Mouse (Mus musculus): Measurements from ENCODE around the gene Kctd13. TPM values are rescaled to one million over a fixed set of nuclear protein-coding genes. Genes with fewer than 3 reads are reported as not detected.

The Kctd13 gene
- total and polyA plus RNA-seq, 3 experiments: 19.0 to 40.4 (median 37.5) TPM

GRCm38 (mm10) chr7:126955125-126955524 lies 26.4 kb downstream of the Kctd13 start:
- in situ Hi-C loops (cut with MboI; ENCODE audit: low pct_ligation_motif_present, low pct_unique_long_range_greater_than_20kb, low sequenced_read_pairs): no loop called here

GRCm38 (mm10) chr7:126959780-126960179 lies 31.1 kb downstream of the Kctd13 start:
- Histone ChIP-seq H3K79me2 (replicated peaks; ENCODE audit: control insufficient read depth, extremely low read depth, insufficient read depth, poor library complexity, severe bottlenecking) (no peaks in the 10 kb centered on the region), H3K4me1 (ENCODE audit: control insufficient read depth in 1 of 2, insufficient read depth in 2 of 2) (peaks cover 17 to 67% of the 10 kb centered on the region in 2 experiments), H3K9me3 (replicated peaks; ENCODE audit: low read length) (no peaks in the 10 kb centered on the region), H3K4me2 (ENCODE audit: insufficient read depth, low read depth, poor library complexity, severe bottlenecking) (no peak overlapping the region), H3K36me3 (replicated peaks in 1 of 2; ENCODE audit: control insufficient read depth in 1 of 2, insufficient read depth in 1 of 2, low read length in 1 of 2) (peaks cover 48 to 88% of the 10 kb centered on the region in 2 experiments), H3K4me3 (replicated peaks in 1 of 3; ENCODE audit: low read depth in 2 of 3, low read length in 2 of 3, poor library complexity in 1 of 3) (no peak overlapping the region), H3K27ac (ENCODE audit: insufficient read depth, low read depth) (no peak overlapping the region), H3K27me3 (replicated peaks) (no peaks in the 10 kb centered on the region), H3K9ac (ENCODE audit: insufficient read depth, low read depth) (no peak overlapping the region)
- TF ChIP-seq IRF4 (IDR thresholded peaks at IDR 0.05; ENCODE audit: low read depth, low read length) (no peak), SIN3A (IDR thresholded peaks at IDR 0.05; ENCODE audit: low read length) (no peak), UBTF (IDR thresholded peaks at IDR 0.05; ENCODE audit: low read depth, low read length) (no peak), MAX (IDR thresholded peaks at IDR 0.05; ENCODE audit: low read length) (no peak), ELF1 (IDR thresholded peaks at IDR 0.05; ENCODE audit: low read depth, low read length) (no peak), ZC3H11A (IDR thresholded peaks at IDR 0.05; ENCODE audit: low read depth, low read length) (no peak), CHD2 (IDR thresholded peaks at IDR 0.05; ENCODE audit: low read length) (no peak)
- DNase-seq (ENCODE audit: extremely low read depth): no peak
- in situ Hi-C loops (cut with MboI; ENCODE audit: low pct_ligation_motif_present, low pct_unique_long_range_greater_than_20kb, low sequenced_read_pairs) (loop anchor here (5.0 to 10.0 kb wide), 2 partner anchors 58 to 255 kb away; partner anchors contain the start of genes Coro1a, Pagr1a and Pagr1b), dilution Hi-C loops (cut with MboI; ENCODE audit: extremely low pct_ligation_motif_present, extremely low pct_unique_long_range_greater_than_20kb, low sequenced_read_pairs) (no loop called here)

More at GRCm38 (mm10) chr7:126955125-126955524, 26.4 kb downstream of the Kctd13 start:
- DNase-seq (ENCODE audit: extremely low read depth): no peak
- peaks cover 14 to 75% of the 10 kb centered on the region in 2 experiments for H3K4me1 ChIP-seq (ENCODE audit: control insufficient read depth in 1 of 2, insufficient read depth in 2 of 2)
- H3K27me3 ChIP-seq (replicated peaks): no peaks in the 10 kb centered on the region
- H3K9me3 ChIP-seq (replicated peaks; ENCODE audit: low read length): no peaks in the 10 kb centered on the region
- H3K4me3 ChIP-seq (replicated peaks in 1 of 3; ENCODE audit: low read depth in 2 of 3, low read length in 2 of 3, poor library complexity in 1 of 3): no peak overlapping the region
- H3K79me2 ChIP-seq (replicated peaks; ENCODE audit: control insufficient read depth, extremely low read depth, insufficient read depth, poor library complexity, severe bottlenecking): no peaks in the 10 kb centered on the region
- no peak overlapping the region for H3K4me2 ChIP-seq (ENCODE audit: insufficient read depth, low read depth, poor library complexity, severe bottlenecking)
- TF ChIP-seq ZC3H11A (IDR thresholded peaks at IDR 0.05; ENCODE audit: low read depth, low read length) (no peak), TBP (conservative IDR thresholded peaks at IDR 0.05; ENCODE audit: low read depth, low read length) (no peak), USF2 (conservative IDR thresholded peaks at IDR 0.05; ENCODE audit: low read depth, low read length) (no peak), JUN (IDR thresholded peaks at IDR 0.05; ENCODE audit: insufficient read depth, low read depth, low read length) (no peak), E2F4 (IDR thresholded peaks at IDR 0.05; ENCODE audit: insufficient replicate concordance, low read depth, low read length) (no peak), JUND (conservative IDR thresholded peaks at IDR 0.05; ENCODE audit: low read depth, low read length) (no peak), MXI1 (IDR thresholded peaks at IDR 0.05; ENCODE audit: low read depth, low read length) (no peak), SMC3 (IDR thresholded peaks at IDR 0.05; ENCODE audit: low read depth, low read length) (no peak), MAFK (IDR thresholded peaks at IDR 0.05; ENCODE audit: insufficient replicate concordance, low read length) (no peak)
- H3K36me3 ChIP-seq (replicated peaks in 1 of 2; ENCODE audit: control insufficient read depth in 1 of 2, insufficient read depth in 1 of 2, low read length in 1 of 2): peaks cover 33 to 86% of the 10 kb centered on the region in 2 experiments
- dilution Hi-C loops (cut with MboI; ENCODE audit: extremely low pct_ligation_motif_present, extremely low pct_unique_long_range_greater_than_20kb, low sequenced_read_pairs): no loop called here
- no peak overlapping the region for H3K9ac ChIP-seq (ENCODE audit: insufficient read depth, low read depth)
- H3K27ac ChIP-seq (ENCODE audit: insufficient read depth, low read depth): no peak overlapping the region

Measured in CH12.LX (cell line).